Mouse (Mus musculus): ENCODE results near the gene Gbf1.

Gbf1 gene

GRCm38 (mm10) chr19:46152127-46152803 lies at the start of gene Gbf1:
Gene Gbf1, plus strand, starts transcription at chr19:46152509.
- in situ Hi-C loops (cut with MboI; ENCODE audit: unreplicated experiment in 2 of 2): no loop called here

GRCm38 (mm10) chr19:46103437-46104186 lies 48.7 kb upstream of the Gbf1 start:
- in situ Hi-C loops (cut with MboI; ENCODE audit: unreplicated experiment in 2 of 2): loop anchor here (25.0 kb wide), 5 partner anchors 634 to 909 kb away; partner anchors contain the start of genes Ina (in 1 of the 2) and Nt5c2 (in 1 of the 2)

DNA sequence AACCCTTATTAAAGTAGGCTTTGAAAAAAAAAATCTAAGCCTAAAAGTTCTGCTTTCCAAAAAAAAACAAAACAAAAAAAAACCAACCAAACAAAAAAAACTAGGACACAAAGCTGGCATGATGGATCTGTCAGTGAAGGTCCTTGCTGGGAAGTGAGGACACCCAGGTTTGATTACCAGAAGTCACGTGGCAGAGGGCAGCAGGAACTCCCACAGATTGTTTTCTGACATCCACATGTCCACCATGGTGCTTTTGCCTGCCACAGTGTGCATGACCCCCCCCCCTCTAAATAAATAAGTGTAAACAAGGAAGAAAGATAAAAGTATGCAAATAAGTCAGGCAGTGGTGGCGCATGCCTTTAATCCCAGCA lies 48.1 kb upstream of the Gbf1 start:
- in situ Hi-C loops (cut with MboI; ENCODE audit: unreplicated experiment in 2 of 2): loop anchor here (25.0 kb wide), 5 partner anchors 633 to 908 kb away; partner anchors contain the start of genes Ina (in 1 of the 2) and Nt5c2 (in 1 of the 2)

- in situ Hi-C loops (cut with MboI; ENCODE audit: unreplicated experiment in 2 of 2): loop anchor here (25.0 kb wide), 5 partner anchors 627 to 902 kb away; partner anchors contain the start of genes Ina (in 1 of the 2) and Nt5c2 (in 1 of the 2)
Measured at GRCm38 (mm10) chr19:46110214-46110613, 42.1 kb upstream of the Gbf1 start.

DNA sequence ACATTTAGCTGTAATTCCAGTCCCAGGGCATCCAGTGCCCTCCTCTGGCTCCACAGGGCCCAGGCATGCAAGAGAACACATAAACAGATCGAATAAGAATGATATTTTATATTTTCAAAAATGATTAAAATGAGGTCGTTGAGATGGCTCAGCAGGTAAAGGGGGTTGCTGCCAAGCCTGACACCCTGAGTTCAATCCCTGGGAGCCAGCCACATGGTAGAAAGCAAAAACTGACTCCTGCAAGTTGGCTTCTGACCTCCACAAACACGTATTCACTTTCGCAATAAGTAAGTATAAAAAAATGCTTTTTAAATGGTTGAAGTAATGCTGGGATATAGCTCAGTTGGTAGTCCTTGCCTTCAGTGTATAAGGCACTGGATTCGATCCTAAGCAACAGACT lies 41.5 kb upstream of the Gbf1 start:
- in situ Hi-C loops (cut with MboI; ENCODE audit: unreplicated experiment in 2 of 2): loop anchor here (25.0 kb wide), 5 partner anchors 627 to 902 kb away; partner anchors contain the start of genes Ina (in 1 of the 2) and Nt5c2 (in 1 of the 2)

GRCm38 (mm10) chr19:46114617-46115016 lies 37.7 kb upstream of the Gbf1 start:
- in situ Hi-C loops (cut with MboI; ENCODE audit: unreplicated experiment in 2 of 2): loop anchor here (25.0 kb wide), 5 partner anchors 623 to 902 kb away; partner anchors contain the start of genes Ina (in 1 of the 2) and Nt5c2 (in 1 of the 2)

DNA sequence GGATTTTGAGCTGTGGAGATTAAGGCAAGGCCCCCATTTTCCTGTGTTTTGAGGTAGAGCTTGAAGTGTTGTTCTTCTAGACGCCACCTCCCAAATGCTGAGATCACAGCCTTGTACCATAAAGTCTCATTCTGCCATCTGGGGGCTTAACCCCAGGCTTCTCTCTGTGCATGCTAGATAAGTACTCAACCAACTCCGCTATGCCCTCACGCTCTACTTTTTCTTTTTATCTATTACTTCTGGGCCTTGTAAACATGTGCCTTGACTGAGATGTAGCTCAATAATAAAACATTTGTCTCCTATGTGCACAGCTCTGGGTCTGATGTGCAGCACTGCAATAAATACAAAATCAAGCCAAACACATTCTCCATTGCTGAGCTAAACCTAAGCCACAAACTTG lies 32.9 kb upstream of the Gbf1 start:
- in situ Hi-C loops (cut with MboI; ENCODE audit: unreplicated experiment in 2 of 2): loop anchor here (25.0 kb wide), 5 partner anchors 618 to 907 kb away; partner anchors contain the start of genes Ina (in 1 of the 2) and Nt5c2 (in 1 of the 2)

DNA sequence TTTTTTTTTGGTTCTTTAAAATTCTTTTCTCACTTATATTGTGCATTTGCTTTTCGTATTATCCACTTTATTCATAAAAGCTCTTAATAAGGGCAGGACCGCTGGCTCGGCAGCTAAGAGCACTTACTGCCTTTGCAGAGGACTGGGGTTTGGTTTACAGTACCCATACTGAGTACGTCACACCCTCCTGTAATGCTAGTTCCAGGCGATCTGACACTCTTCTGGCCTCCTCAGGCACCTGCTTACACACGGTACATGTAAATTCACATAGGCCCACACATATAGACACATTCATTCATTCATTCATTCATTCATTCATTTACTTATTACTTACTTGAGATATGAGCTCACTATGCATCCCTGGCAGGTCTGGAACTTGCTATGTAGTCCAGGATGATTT lies 31.4 kb upstream of the Gbf1 start:
- in situ Hi-C loops (cut with MboI; ENCODE audit: unreplicated experiment in 2 of 2): loop anchor here (25.0 kb wide), 5 partner anchors 616 to 909 kb away; partner anchors contain the start of genes Ina (in 1 of the 2) and Nt5c2 (in 1 of the 2)

GRCm38 (mm10) chr19:46123876-46124275 lies 28.4 kb upstream of the Gbf1 start:
- in situ Hi-C loops (cut with MboI; ENCODE audit: unreplicated experiment in 2 of 2): loop anchor here (25.0 kb wide), 5 partner anchors 613 to 912 kb away; partner anchors contain the start of genes Ina (in 1 of the 2) and Nt5c2 (in 1 of the 2)

- in situ Hi-C loops (cut with MboI; ENCODE audit: unreplicated experiment in 2 of 2): loop anchor here (25.0 kb wide), 5 partner anchors 613 to 912 kb away; partner anchors contain the start of genes Ina (in 1 of the 2) and Nt5c2 (in 1 of the 2)
Measured at GRCm38 (mm10) chr19:46124651-46125050, 27.7 kb upstream of the Gbf1 start.

DNA sequence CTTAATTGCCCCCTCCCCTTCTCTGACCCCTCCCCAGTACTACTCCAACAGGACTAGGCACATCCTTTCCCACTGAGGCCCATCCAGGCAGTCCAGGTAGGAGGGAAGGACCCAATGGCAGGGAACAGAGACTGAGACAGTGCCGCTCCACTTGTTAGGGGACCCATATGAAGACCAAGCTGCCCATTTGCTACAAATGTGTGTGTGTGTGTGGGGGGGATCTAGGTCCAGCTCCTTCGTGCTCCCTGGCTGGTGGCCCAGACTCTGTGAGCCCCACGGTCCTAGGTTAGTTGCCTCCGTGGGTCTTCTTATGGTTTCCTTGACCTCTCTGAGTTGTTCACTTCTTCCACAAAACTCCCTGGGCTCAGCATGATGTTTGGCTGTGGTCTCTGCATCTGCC lies 26.0 kb upstream of the Gbf1 start:
- in situ Hi-C loops (cut with MboI; ENCODE audit: unreplicated experiment in 2 of 2): no loop called here

DNA sequence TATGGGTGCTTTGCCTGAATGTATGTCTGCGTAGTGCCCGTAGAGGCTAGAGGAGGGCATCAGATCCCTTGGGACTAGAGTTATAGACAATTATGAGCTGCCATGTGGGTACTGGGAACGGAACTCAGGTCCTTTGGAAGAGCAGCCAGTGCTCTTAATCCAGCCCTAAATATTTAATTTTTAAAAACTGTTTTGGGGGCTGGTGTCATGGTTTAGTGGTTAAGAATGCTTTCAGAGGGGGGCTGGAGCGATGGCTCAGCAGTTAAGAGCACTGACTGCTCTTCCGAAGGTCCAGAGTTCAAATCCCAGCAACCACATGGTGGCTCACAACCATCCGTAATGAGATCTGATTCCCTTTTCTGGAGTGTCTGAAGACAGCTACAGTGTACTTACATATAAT lies 22.6 kb upstream of the Gbf1 start:
- in situ Hi-C loops (cut with MboI; ENCODE audit: unreplicated experiment in 2 of 2): loop anchor here (10.0 kb wide), 2 partner anchors 105 to 315 kb away; no protein-coding TSS in a partner anchor

- in situ Hi-C loops (cut with MboI; ENCODE audit: unreplicated experiment in 2 of 2): loop anchor here (10.0 kb wide), 2 partner anchors 106 to 314 kb away; no protein-coding TSS in a partner anchor
Measured at GRCm38 (mm10) chr19:46131283-46131682, 21.0 kb upstream of the Gbf1 start.

GRCm38 (mm10) chr19:46131694-46132525 lies 20.4 kb upstream of the Gbf1 start, which contains the start of gene Elovl3:
Gene Elovl3, plus strand, starts transcription at chr19:46131897.
- in situ Hi-C loops (cut with MboI; ENCODE audit: unreplicated experiment in 2 of 2): loop anchor here (10.0 kb wide), 2 partner anchors 107 to 313 kb away; no protein-coding TSS in a partner anchor

DNA sequence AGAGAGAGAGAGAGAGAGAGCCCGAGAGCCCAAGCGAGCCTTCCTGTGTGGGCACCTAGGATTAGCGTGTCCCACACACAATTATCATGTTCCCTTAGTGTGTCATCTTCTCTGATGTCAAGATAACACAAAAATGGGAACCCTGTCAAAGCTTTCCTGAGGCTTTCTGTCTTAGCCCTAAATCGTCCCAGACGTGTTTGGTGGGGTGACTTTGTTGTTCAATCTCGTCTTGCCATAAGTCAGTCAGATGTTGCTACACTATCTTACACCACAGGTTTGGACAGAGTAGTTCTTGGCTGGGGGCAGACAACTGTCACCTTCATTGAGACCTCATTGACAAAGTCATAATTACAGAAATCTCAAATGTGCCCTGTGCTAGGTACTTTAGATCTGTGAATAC lies 19.7 kb upstream of the Gbf1 start:
- in situ Hi-C loops (cut with MboI; ENCODE audit: unreplicated experiment in 2 of 2): loop anchor here (10.0 kb wide), 2 partner anchors 108 to 312 kb away; no protein-coding TSS in a partner anchor

- in situ Hi-C loops (cut with MboI; ENCODE audit: unreplicated experiment in 2 of 2): loop anchor here (5.0 to 10.0 kb wide), 4 partner anchors 110 to 310 kb away; no protein-coding TSS in a partner anchor
Measured at GRCm38 (mm10) chr19:46135297-46135696, 17.0 kb upstream of the Gbf1 start.

DNA sequence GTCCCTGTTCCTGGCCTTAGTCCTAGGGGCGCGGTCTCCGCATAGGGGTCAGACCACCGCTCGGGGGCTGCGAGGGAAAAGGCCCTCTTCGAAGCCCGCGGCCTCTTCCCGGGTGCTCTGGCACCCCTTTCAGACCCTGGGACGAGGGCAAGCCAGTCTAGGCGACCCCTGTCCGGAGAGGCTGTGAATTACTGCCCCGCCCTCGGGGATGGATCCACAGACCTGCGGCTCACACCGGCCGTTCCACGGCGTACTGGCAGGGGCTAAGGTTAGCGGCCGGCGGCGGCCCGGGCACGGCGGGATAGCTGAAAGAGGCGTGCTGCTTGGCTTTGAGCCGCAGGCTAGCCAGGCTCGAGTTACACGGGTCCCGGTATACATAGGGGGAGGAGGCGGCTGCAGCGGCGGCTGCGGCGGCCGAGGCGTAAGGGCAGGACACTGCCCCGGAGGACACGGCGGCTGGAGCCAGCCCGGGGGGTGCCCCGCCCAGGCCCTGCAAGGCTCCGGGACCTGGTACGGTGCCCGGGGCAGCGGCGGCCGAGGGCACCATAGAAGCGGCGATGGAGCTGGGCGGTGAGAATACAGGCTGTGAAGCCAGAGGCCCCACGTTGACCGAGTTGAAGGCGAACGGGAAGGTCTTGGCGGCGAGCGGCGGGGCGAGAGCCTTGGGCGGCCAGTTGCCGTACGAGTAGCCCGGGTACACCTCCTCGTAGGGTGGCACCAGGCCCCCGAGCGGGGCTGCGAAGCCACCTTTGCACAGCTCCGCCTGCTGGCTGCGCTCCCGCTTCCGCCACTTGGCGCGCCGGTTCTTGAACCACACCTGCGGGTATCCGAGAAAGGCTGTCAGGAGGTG lies 16.3 kb upstream of the Gbf1 start:
- in situ Hi-C loops (cut with MboI; ENCODE audit: unreplicated experiment in 2 of 2): loop anchor here (5.0 to 10.0 kb wide), 4 partner anchors 111 to 309 kb away; no protein-coding TSS in a partner anchor

Measured in v-Abl transformed pro-B cells (cell line).